Mouse (Mus musculus) G1E (cell line): Measurements from ENCODE around the gene Zmynd19. TPM values are rescaled to one million over a fixed set of nuclear protein-coding genes. Genes with fewer than 3 reads are reported as not detected.
"Not testable (repeated sequence)": the region's sequence is repeated elsewhere in the genome, so short reads cannot be mapped to it uniquely, and the experiment has no call there.

Source experiments
- ATAC-seq: 2 replicates; pipeline ENCODE4 v1.8.0; 2016; ENCODE audit warnings: mild to moderate bottlenecking; ENCODE audit not compliant: insufficient number of reproducible peaks, poor library complexity, low FRiP score, severe bottlenecking; ENCODE audit errors: extremely low read depth
- DNase-seq: peaks from one replicate; pipeline ENCODE4 v3.0.0; 2012; ENCODE audit warnings: low spot score
- H3K27me3 ChIP-seq: 2 replicates; pipeline ENCODE4 v1.6.1; 2012; ENCODE audit warnings: mild to moderate bottlenecking, low read length, inconsistent platforms; ENCODE audit not compliant: insufficient read depth
- H3K36me3 ChIP-seq: replicated peaks from 2 replicates; pipeline ENCODE3; 2012; ENCODE audit warnings: mild to moderate bottlenecking, inconsistent platforms
- H3K4me1 ChIP-seq: 2 replicates; pipeline ENCODE4 v1.6.1; 2012; ENCODE audit warnings: low read depth, low read length, inconsistent platforms, mixed read lengths; ENCODE audit not compliant: insufficient read depth
- H3K4me3 ChIP-seq: 2 replicates; pipeline ENCODE4 v1.5.1; 2012; ENCODE audit warnings: low read depth, mild to moderate bottlenecking, inconsistent platforms, low read length, moderate library complexity, mixed read lengths
- H3K9me3 ChIP-seq: replicated peaks from 2 replicates; pipeline ENCODE4 v1.6.1; 2012; ENCODE audit warnings: inconsistent platforms
- CTCF ChIP-seq: IDR thresholded peaks from 2 replicates; pipeline ENCODE4 v1.5.1; 2012; ENCODE audit warnings: low read depth, low read length, inconsistent platforms, mixed read lengths
- GATA1 ChIP-seq: IDR thresholded peaks from 2 replicates; pipeline ENCODE4 v1.6.1; 2012; ENCODE audit warnings: borderline replicate concordance, low read length, inconsistent platforms, mixed read lengths
- GATA2 ChIP-seq: IDR thresholded peaks from 2 replicates; pipeline ENCODE4 v1.6.1; 2012; ENCODE audit warnings: low read depth, low read length, inconsistent platforms, borderline replicate concordance
- POLR2AphosphoS5 ChIP-seq: IDR thresholded peaks from 2 replicates; pipeline ENCODE4 v1.6.1; 2012; ENCODE audit warnings: low read depth, low read length, inconsistent platforms; ENCODE audit not compliant: insufficient replicate concordance
- TAL1 ChIP-seq: conservative IDR thresholded peaks from 2 replicates; pipeline ENCODE4 v1.6.1; 2012; ENCODE audit warnings: low read depth, low read length, inconsistent platforms, mixed read lengths
- polyA plus RNA-seq: library from polyadenylated mRNA; stranded (reverse); fragments of >175 nt; gene quantifications from 2 replicates; pipeline ENCODE4 v1.2.3, GENCODE M21; 2012
- total RNA-seq, 2 experiments: library from RNA; stranded (forward) in 1 of 2; stranded (reverse) in 1 of 2; fragments of 200-1000 nt in 1 of 2; fragments of >200 nt in 1 of 2; fragmentation: Nextera tagmentation in 1 of 2; gene quantifications; 2 replicates each; pipeline ENCODE4 v1.2.3; 2014 to 2017

Zmynd19 gene
- total and polyA plus RNA-seq, 3 experiments: 14.8 to 37.0 (median 19.8) TPM

DNA sequence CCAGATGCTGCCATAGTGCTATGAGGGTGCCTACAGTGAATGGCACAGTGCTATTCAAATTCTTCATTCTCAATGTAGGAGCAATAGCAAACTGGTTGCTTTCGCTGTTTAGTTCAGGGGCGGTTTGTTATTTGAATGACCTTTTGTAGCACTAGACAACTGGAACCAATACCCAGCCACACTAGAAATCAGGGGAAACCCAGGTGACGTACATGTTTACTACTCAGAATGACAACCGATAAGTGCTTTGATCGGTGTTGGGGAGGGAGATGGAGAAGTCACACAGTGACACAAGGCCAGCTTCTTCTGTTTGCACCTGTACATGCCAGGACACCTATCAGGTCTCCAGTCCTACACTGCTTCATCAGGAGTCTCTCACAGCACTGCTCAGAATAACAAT is 20.0 kb upstream of the Zmynd19 start:
- ATAC-seq: no peak
- Histone ChIP-seq H3K27me3 (no peaks in the 10 kb centered on the region), H3K36me3 (peaks cover 64% of the 10 kb centered on the region), H3K4me3 (no peak overlapping the region), H3K9me3 (no peaks in the 10 kb centered on the region), H3K4me1 (peaks cover 19% of the 10 kb centered on the region)
- DNase-seq: no peak
- TF ChIP-seq GATA2: no peak
- TF ChIP-seq POLR2AphosphoS5: no peak
- no peak for TF ChIP-seq CTCF
- TF ChIP-seq TAL1: no peak

DNA sequence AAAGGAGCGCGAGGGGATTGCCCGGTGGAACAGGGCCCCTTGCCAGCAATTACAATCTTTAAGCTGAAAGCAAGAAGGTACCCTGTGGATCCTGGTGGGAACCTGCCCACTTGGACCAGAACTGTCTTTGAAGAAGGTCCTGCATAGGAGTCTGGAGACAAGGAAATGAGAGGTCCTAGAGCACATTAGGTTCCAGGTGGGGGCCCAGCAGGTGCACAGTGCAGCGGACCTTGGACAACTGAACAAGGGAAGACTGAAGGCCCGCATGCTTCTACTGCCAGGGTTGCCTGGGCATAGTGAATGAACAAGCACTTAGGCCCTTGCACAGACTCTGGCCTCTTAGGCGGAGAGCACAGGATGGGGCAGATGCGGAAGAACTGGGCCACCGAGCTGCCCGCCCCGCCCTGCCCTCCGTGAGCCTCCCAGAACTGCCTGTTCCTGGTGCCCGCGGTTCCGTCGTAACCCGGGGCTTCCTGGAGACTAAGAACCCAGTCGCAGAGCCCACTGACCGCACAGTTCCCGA is 15.1 kb upstream of the Zmynd19 start:
- Histone ChIP-seq H3K9me3 (no peaks in the 10 kb centered on the region), H3K4me3 (peak overlapping the region; percentile 89), H3K36me3 (peaks cover 23% of the 10 kb centered on the region), H3K27me3 (peaks cover 17% of the 10 kb centered on the region), H3K4me1 (peaks cover 30% of the 10 kb centered on the region)
- ATAC-seq (no peak), DNase-seq (no peak)
- TF ChIP-seq CTCF (no peak), TAL1 (no peak), GATA1 (no peak), POLR2AphosphoS5 (no peak), GATA2 (no peak)

DNA sequence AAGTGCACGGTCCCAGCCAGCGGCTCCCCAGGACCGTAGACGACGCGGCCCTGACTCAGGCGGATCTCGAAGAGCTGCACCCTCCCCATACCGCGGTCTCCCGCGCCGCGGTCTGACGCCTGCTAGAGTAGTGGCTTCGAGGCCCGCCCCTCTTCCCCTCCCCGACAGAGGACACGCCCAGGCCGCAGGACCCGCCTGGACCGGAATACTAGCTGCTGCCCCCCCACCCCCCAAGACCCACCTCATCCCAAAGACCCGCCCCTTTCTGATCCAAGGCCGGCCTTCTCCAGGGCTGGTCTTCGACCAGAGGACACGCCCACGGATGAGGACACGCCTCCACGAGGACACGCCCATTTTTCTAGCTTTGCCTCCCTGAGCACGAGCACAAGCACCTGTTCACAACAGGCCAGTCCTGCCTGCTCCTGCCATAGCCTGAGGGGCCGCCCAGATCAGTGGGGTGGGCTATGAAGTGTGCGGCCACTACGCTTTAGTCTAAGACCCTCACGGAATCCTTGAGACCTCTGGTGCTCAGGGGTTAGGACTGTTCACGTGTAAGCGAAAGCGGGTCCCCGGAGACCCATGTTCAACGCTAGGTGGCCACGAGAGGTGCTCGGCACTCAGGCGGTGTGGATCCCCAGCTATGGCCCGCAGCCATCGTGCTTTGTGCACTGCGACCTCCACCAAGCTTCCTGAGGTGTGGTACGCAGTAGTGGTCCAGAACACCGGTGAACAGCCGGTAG is 14.4 kb upstream of the Zmynd19 start, which contains the start of gene Arrdc1:
Gene Arrdc1, minus strand, starts transcription at position 196 of the 740 bp plus-strand sequence.
- DNase-seq: peak; percentile 82
- H3K4me1 ChIP-seq: peaks cover 30% of the 10 kb centered on the region
- no peaks in the 10 kb centered on the region for H3K9me3 ChIP-seq
- ATAC-seq: peak; percentile 90
- peaks cover 19% of the 10 kb centered on the region for H3K36me3 ChIP-seq
- H3K27me3 ChIP-seq: peaks cover 23% of the 10 kb centered on the region
- no peak for TF ChIP-seq GATA1
- TF ChIP-seq CTCF: 0 out of 2 replicates have a peak, but pooled peaks have one; percentile 14
- peak within 1 kb of the TSS; percentile 89 for H3K4me3 ChIP-seq

DNA sequence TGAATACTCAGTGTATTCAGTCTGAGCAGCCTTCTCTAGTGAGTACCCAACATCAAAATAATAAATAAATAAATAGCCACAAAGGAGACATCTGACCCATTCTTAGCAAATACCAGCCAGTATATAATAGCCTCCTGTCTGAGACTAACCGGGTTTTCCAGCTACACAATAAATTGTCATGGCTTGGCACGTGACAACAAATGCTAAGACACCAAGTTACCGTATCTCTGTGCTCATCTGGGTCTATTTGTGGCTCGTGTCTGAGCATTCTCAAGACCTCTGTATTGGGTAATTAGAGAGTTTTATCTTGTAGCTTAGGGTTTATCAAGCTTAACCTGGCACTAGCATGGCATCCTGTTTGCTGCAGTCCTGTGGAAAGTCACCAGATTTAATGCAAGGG is 7.5 kb upstream of the Zmynd19 start:
- no peak overlapping the region for H3K4me3 ChIP-seq
- H3K4me1 ChIP-seq: peaks cover 7% of the 10 kb centered on the region; the same call in 1 of the 2 replicates
- TF ChIP-seq GATA1 (no peak), POLR2AphosphoS5 (no peak), GATA2 (no peak), TAL1 (no peak)
- no peaks in the 10 kb centered on the region for H3K9me3 ChIP-seq
- DNase-seq: no peak
- H3K27me3 ChIP-seq: peaks cover 23% of the 10 kb centered on the region
- H3K36me3 ChIP-seq: no peaks in the 10 kb centered on the region
- no peak; the same call in 1 of the 2 replicates for ATAC-seq

DNA sequence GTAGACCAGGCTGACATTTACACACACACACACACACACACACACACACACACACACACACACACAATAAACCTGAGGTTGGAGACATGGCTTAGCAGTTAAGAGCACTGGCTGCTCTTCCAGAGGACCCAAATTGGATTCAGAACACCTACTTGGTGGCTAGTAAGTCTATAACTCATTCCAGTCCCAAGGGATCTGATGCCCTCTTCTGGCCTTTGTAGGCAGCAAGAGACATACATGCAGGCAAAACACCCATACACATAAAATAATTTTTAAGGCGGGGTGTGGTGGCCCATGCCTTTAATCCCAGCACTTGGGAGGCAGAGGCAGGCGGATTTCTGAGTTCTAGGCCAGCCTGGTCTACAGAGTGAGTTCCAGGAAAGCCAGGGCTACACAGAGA is 5.3 kb upstream of the Zmynd19 start:
- peaks cover 10% of the 10 kb centered on the region for H3K4me1 ChIP-seq
- not testable (repeated sequence) for DNase-seq, H3K4me3 ChIP-seq, H3K27me3 ChIP-seq, ATAC-seq, H3K9me3 ChIP-seq, H3K36me3 ChIP-seq

DNA sequence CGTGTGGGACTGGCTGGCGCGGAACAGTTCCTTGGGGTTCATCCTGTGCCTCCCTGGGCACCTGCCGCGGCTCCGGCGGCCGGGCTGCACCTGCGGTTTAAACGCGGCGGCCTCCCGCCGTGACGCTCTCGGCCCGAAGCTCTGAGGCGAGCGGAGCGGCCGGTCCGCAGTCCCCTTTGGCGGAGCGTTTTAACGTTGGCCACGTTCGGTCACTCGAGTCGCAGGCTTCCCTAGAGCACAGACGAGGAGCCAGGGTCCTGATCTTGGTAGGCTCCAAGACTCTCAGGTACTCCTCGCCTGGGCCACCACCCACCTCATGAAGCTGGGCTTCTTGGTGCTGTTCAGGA is 570 bp downstream of the Zmynd19 start:
- no peak for DNase-seq
- no peak for ATAC-seq
- peaks cover 50% of the 10 kb centered on the region for H3K4me1 ChIP-seq
- H3K27me3 ChIP-seq: no peaks in the 10 kb centered on the region
- TF ChIP-seq GATA2: no peak
- no peak for TF ChIP-seq GATA1
- no peak for TF ChIP-seq TAL1
- no peak for TF ChIP-seq CTCF
- no peak for TF ChIP-seq POLR2AphosphoS5
- peaks cover 40% of the 10 kb centered on the region for H3K36me3 ChIP-seq
- peak overlapping the region; percentile 99 for H3K4me3 ChIP-seq
- H3K9me3 ChIP-seq: no peaks in the 10 kb centered on the region

DNA sequence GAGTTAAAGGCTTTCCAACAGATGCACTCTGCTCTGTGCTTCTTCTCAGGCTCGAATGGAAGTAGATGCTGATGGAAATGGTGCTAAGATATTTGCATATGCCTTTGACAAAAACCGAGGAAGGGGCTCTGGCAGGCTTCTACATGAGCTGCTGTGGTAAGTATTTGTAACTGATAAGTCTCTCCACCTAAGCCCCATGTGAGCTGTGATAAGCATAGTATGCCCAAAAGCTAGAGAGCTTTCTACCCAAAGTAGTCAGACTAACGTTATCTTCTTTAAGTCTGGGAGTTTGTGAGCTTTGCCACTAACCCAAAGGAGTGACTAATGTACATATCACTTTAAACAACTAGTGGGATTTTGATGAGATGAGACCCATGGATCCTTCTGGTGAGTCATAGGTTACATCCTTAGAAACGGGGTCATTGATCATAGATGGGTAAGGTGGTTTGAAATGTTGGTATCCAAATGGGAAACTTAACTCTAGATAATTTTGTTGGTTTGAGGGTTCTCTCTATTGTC is 3.0 kb downstream of the Zmynd19 start:
- H3K4me3 ChIP-seq: no peak overlapping the region
- no peak for DNase-seq

More for the DNA sequence above, 3.0 kb downstream of the Zmynd19 start:
- H3K4me1 ChIP-seq: peaks cover 67% of the 10 kb centered on the region
- no peak for ATAC-seq
- no peaks in the 10 kb centered on the region for H3K27me3 ChIP-seq
- no peaks in the 10 kb centered on the region for H3K9me3 ChIP-seq
- TF ChIP-seq GATA1 (no peak), GATA2 (no peak), CTCF (no peak), TAL1 (no peak), POLR2AphosphoS5 (no peak)
- H3K36me3 ChIP-seq: peaks cover 61% of the 10 kb centered on the region
